Mouse (Mus musculus): ENCODE results near the gene Fbxo7. TPM values are rescaled to one million over a fixed set of nuclear protein-coding genes. Genes with fewer than 3 reads are reported as not detected.
"Not testable (repeated sequence)": the region's sequence is repeated elsewhere in the genome, so short reads cannot be mapped to it uniquely, and the experiment has no call there.

Fbxo7 gene
- polyA plus RNA-seq, 1 experiment from 2014 or later, result 29.5 TPM

GRCm38 (mm10) chr10:86017781-86018180 lies 4.0 kb upstream of the Fbxo7 start:
- 88% methylated on average over 7 of the region's 7 CpGs for WGBS
- no peak overlapping the region for H3K4me2 ChIP-seq (replicated peaks)
- H3K27me3 ChIP-seq (replicated peaks), result no peaks in the 10 kb centered on the region
- H3K27ac ChIP-seq, result no peak overlapping the region
- H3K4me1 ChIP-seq (replicated peaks), result no peaks in the 10 kb centered on the region; the same call in 1 of the 2 replicates
- H3K9ac ChIP-seq, result no peak overlapping the region
- no peak for ATAC-seq
- no peak overlapping the region for H3K4me3 ChIP-seq (replicated peaks)
- H3K36me3 ChIP-seq, result no peaks in the 10 kb centered on the region
- H3K9me3 ChIP-seq, result no peaks in the 10 kb centered on the region

GRCm38 (mm10) chr10:86018813-86019212 lies 3.0 kb upstream of the Fbxo7 start:
- Histone ChIP-seq H3K36me3 (no peaks in the 10 kb centered on the region), H3K4me2 (replicated peaks) (no peak overlapping the region), H3K9me3 (no peaks in the 10 kb centered on the region), H3K4me1 (replicated peaks) (no peaks in the 10 kb centered on the region; the same call in 1 of the 2 replicates), H3K27ac (no peak overlapping the region), H3K9ac (no peak overlapping the region), H3K4me3 (replicated peaks) (no peak overlapping the region), H3K27me3 (replicated peaks) (no peaks in the 10 kb centered on the region)
- WGBS, result 42% methylated on average over 5 of the region's 5 CpGs
- ATAC-seq, result no peak

GRCm38 (mm10) chr10:86021408-86021748 lies 394 bp upstream of the Fbxo7 start:
- H3K27ac ChIP-seq, result no peak overlapping the region
- H3K27me3 ChIP-seq (replicated peaks), result no peaks in the 10 kb centered on the region
- WGBS, result under 1% methylated on average over 3 of the region's 3 CpGs
- peak; percentile 50; the same call in 1 of the 2 replicates for ATAC-seq
- peak overlapping the region; percentile 54 for H3K4me2 ChIP-seq (replicated peaks)
- peak overlapping the region; percentile 28; the same call in 1 of the 2 replicates for H3K9ac ChIP-seq
- H3K36me3 ChIP-seq, result no peaks in the 10 kb centered on the region
- H3K4me3 ChIP-seq (replicated peaks), result peak overlapping the region; percentile 88
- H3K9me3 ChIP-seq, result no peaks in the 10 kb centered on the region
- no peaks in the 10 kb centered on the region; the same call in 1 of the 2 replicates for H3K4me1 ChIP-seq (replicated peaks)

GRCm38 (mm10) chr10:86022474-86022816 lies 673 bp downstream of the Fbxo7 start:
- peak overlapping the region; percentile 87 for H3K9ac ChIP-seq
- WGBS, result 3% methylated on average over 6 of the region's 6 CpGs
- peak overlapping the region; percentile 62 for H3K4me2 ChIP-seq (replicated peaks)
- peak; percentile 41 for ATAC-seq
- no peaks in the 10 kb centered on the region for H3K27me3 ChIP-seq (replicated peaks)
- no peaks in the 10 kb centered on the region for H3K9me3 ChIP-seq
- H3K27ac ChIP-seq, result peak overlapping the region; percentile 96
- no peaks in the 10 kb centered on the region for H3K36me3 ChIP-seq
- no peaks in the 10 kb centered on the region; the same call in 1 of the 2 replicates for H3K4me1 ChIP-seq (replicated peaks)
- peak overlapping the region; percentile 88 for H3K4me3 ChIP-seq (replicated peaks)

GRCm38 (mm10) chr10:86023149-86023548 lies 1.4 kb downstream of the Fbxo7 start:
- H3K36me3 ChIP-seq, result no peaks in the 10 kb centered on the region
- no peak for ATAC-seq
- H3K9me3 ChIP-seq, result no peaks in the 10 kb centered on the region

GRCm38 (mm10) chr10:86025906-86026305 lies 4.1 kb downstream of the Fbxo7 start:
- no peak for ATAC-seq
- H3K4me1 ChIP-seq (replicated peaks), result no peaks in the 10 kb centered on the region; the same call in 1 of the 2 replicates
- H3K9ac ChIP-seq, result no peak overlapping the region
- H3K27ac ChIP-seq, result no peak overlapping the region
- H3K36me3 ChIP-seq, result peaks cover 4% of the 10 kb centered on the region; the same call in 1 of the 2 replicates
- H3K4me3 ChIP-seq (replicated peaks), result no peak overlapping the region
- WGBS, result 90% methylated on average over 2 of the region's 2 CpGs
- H3K4me2 ChIP-seq (replicated peaks), result no peak overlapping the region
- no peaks in the 10 kb centered on the region for H3K9me3 ChIP-seq
- no peaks in the 10 kb centered on the region for H3K27me3 ChIP-seq (replicated peaks)

More at GRCm38 (mm10) chr10:86023149-86023548, 1.4 kb downstream of the Fbxo7 start:
- Histone ChIP-seq H3K27me3 (replicated peaks) (no peaks in the 10 kb centered on the region), H3K27ac (no peak overlapping the region), H3K9ac (no peak overlapping the region), H3K4me3 (replicated peaks) (peak overlapping the region; percentile 88), H3K4me1 (replicated peaks) (no peaks in the 10 kb centered on the region; the same call in 1 of the 2 replicates), H3K4me2 (replicated peaks) (peak overlapping the region; percentile 62)

- H3K4me2 ChIP-seq (replicated peaks), result no peak overlapping the region
- ATAC-seq, result no peak
- 91% methylated on average over 3 of the region's 3 CpGs for WGBS
These were observed 4.6 kb downstream of the Fbxo7 start for GRCm38 (mm10) chr10:86026354-86026753.

GRCm38 (mm10) chr10:86026807-86027206 lies 5.0 kb downstream of the Fbxo7 start:
- not testable (repeated sequence) for H3K4me2 ChIP-seq (replicated peaks); H3K9ac ChIP-seq; H3K4me1 ChIP-seq (replicated peaks); H3K4me3 ChIP-seq (replicated peaks); H3K36me3 ChIP-seq; H3K27ac ChIP-seq; H3K27me3 ChIP-seq (replicated peaks); H3K9me3 ChIP-seq; ATAC-seq
- 90% methylated on average over 1 of the region's 1 CpGs for WGBS

More at GRCm38 (mm10) chr10:86026354-86026753, 4.6 kb downstream of the Fbxo7 start:
- peaks cover 4% of the 10 kb centered on the region; the same call in 1 of the 2 replicates for H3K36me3 ChIP-seq
- H3K4me1 ChIP-seq (replicated peaks), result no peaks in the 10 kb centered on the region; the same call in 1 of the 2 replicates
- no peaks in the 10 kb centered on the region for H3K27me3 ChIP-seq (replicated peaks)
- no peak overlapping the region for H3K9ac ChIP-seq
- no peak overlapping the region for H3K27ac ChIP-seq
- no peak overlapping the region for H3K4me3 ChIP-seq (replicated peaks)
- H3K9me3 ChIP-seq, result no peaks in the 10 kb centered on the region

- no peaks in the 10 kb centered on the region for H3K27me3 ChIP-seq (replicated peaks)
- H3K9me3 ChIP-seq, result no peaks in the 10 kb centered on the region
- no peak overlapping the region for H3K4me2 ChIP-seq (replicated peaks)
- peaks cover 8% of the 10 kb centered on the region; the same call in 1 of the 2 replicates for H3K36me3 ChIP-seq
- H3K9ac ChIP-seq, result no peak overlapping the region
- H3K27ac ChIP-seq, result no peak overlapping the region
- H3K4me1 ChIP-seq (replicated peaks), result no peaks in the 10 kb centered on the region
- 88% methylated on average over 7 of the region's 7 CpGs for WGBS
- H3K4me3 ChIP-seq (replicated peaks), result no peak overlapping the region
- ATAC-seq, result no peak
These were observed 9.0 kb downstream of the Fbxo7 start for GRCm38 (mm10) chr10:86030743-86031142.

- WGBS, result 78% methylated on average over 3 of the region's 3 CpGs
- H3K4me1 ChIP-seq (replicated peaks), result no peaks in the 10 kb centered on the region
- H3K27ac ChIP-seq, result no peak overlapping the region
- peak; percentile 50; the same call in 1 of the 2 replicates for ATAC-seq
- peaks cover 8% of the 10 kb centered on the region; the same call in 1 of the 2 replicates for H3K36me3 ChIP-seq
- no peak overlapping the region for H3K9ac ChIP-seq
- no peaks in the 10 kb centered on the region for H3K9me3 ChIP-seq
- H3K4me2 ChIP-seq (replicated peaks), result no peak overlapping the region
- no peaks in the 10 kb centered on the region for H3K27me3 ChIP-seq (replicated peaks)
- H3K4me3 ChIP-seq (replicated peaks), result no peak overlapping the region
These were observed 10.7 kb downstream of the Fbxo7 start for GRCm38 (mm10) chr10:86032517-86032916.

- H3K9ac ChIP-seq, result no peak overlapping the region
- ATAC-seq, result peak; percentile 42; the same call in 1 of the 2 replicates
These were observed 12.4 kb downstream of the Fbxo7 start for GRCm38 (mm10) chr10:86034007-86034728.

GRCm38 (mm10) chr10:86043651-86044050 lies 21.9 kb downstream of the Fbxo7 start:
- no peaks in the 10 kb centered on the region for H3K9me3 ChIP-seq
- H3K4me1 ChIP-seq (replicated peaks), result no peaks in the 10 kb centered on the region
- 85% methylated on average over 4 of the region's 4 CpGs for WGBS
- no peak overlapping the region for H3K27ac ChIP-seq
- no peak overlapping the region for H3K9ac ChIP-seq
- ATAC-seq, result no peak
- H3K27me3 ChIP-seq (replicated peaks), result no peaks in the 10 kb centered on the region
- no peak overlapping the region for H3K4me2 ChIP-seq (replicated peaks)
- peaks cover 8% of the 10 kb centered on the region for H3K36me3 ChIP-seq
- no peak overlapping the region for H3K4me3 ChIP-seq (replicated peaks)

More at GRCm38 (mm10) chr10:86034007-86034728, 12.4 kb downstream of the Fbxo7 start:
- Histone ChIP-seq H3K36me3 (peaks cover 5% of the 10 kb centered on the region; the same call in 1 of the 2 replicates), H3K4me2 (replicated peaks) (no peak overlapping the region), H3K4me3 (replicated peaks) (no peak overlapping the region), H3K9me3 (no peaks in the 10 kb centered on the region), H3K27ac (no peak overlapping the region), H3K4me1 (replicated peaks) (no peaks in the 10 kb centered on the region), H3K27me3 (replicated peaks) (no peaks in the 10 kb centered on the region)
- WGBS, result 63% methylated on average over 2 of the region's 2 CpGs

GRCm38 (mm10) chr10:86044066-86044465 lies 22.3 kb downstream of the Fbxo7 start:
- H3K27me3 ChIP-seq (replicated peaks), result no peaks in the 10 kb centered on the region
- no peak overlapping the region for H3K4me2 ChIP-seq (replicated peaks)
- no peaks in the 10 kb centered on the region for H3K9me3 ChIP-seq
- no peak for ATAC-seq
- WGBS, result 92% methylated on average over 8 of the region's 8 CpGs
- H3K27ac ChIP-seq, result no peak overlapping the region
- H3K36me3 ChIP-seq, result peaks cover 8% of the 10 kb centered on the region
- H3K9ac ChIP-seq, result no peak overlapping the region
- H3K4me3 ChIP-seq (replicated peaks), result no peak overlapping the region
- no peaks in the 10 kb centered on the region for H3K4me1 ChIP-seq (replicated peaks)
